Mouse (Mus musculus): ENCODE data around the gene Noxo1.
"Not testable (repeated sequence)": the region's sequence is repeated elsewhere in the genome, so short reads cannot be mapped to it uniquely, and the experiment has no call there.

Noxo1 gene

GRCm38 (mm10) chr17:24696011-24696697 lies at the start of gene Noxo1, which contains the start of gene Gfer:
TSS of gene Noxo1 (plus strand) at chr17:24696234.
TSS of gene Gfer (minus strand) at chr17:24696156.
- DNase-seq (ENCODE audit: low spot score in 2 of 2) = peak; percentile 82 to 90

DNA sequence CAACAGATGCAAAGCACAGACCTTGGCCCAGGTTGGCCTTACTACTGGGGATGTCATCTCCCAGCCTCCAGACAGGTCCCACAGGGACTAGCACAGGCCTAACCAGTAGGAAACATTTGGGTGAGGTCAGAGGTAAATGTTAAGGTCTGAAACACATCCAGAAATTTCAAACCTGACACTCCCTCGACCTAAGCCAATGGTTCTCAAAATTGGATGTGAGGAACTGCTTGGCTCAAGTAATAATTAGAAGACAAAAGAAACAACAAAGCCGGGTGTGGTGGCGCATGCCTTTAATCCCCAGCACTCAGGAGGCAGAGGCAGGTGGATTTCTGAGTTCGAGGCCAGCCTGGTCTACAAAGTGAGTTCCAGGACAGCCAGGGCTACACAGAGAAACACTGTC lies 49.7 kb upstream of the Noxo1 start:
- DNase-seq (ENCODE audit: low spot score in 2 of 2) = no peak

GRCm38 (mm10) chr17:24647493-24647892 lies 48.5 kb upstream of the Noxo1 start:
- no peak for DNase-seq (ENCODE audit: low spot score in 2 of 2)

GRCm38 (mm10) chr17:24648731-24649377 lies 47.2 kb upstream of the Noxo1 start:
- no peak for DNase-seq (ENCODE audit: low spot score in 2 of 2)

DNA sequence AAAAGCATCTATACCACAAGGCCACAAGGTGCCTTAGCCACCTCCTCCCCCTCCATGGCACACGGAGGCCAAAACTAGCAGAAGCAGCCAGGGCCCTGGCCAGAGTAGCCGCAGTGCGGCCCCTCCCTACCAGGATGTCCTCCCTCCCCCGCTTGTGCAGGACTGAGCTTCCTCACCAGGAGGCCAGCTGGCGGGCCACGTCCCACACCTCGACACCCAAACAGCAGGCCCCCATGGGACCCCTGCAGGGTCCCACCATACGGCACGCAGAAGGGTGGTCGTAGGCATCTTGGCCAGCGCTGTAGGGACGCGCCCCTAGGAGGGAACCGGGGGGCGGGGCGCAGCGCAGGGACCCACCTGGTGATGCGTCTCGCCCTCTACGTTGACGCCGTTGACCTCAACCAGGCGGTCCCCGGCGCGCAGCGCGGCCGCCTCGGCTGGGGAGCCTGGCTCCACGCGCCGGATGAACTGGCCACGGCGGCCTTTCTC lies 46.4 kb upstream of the Noxo1 start:
- DNase-seq (ENCODE audit: low spot score in 2 of 2) = no peak

DNA sequence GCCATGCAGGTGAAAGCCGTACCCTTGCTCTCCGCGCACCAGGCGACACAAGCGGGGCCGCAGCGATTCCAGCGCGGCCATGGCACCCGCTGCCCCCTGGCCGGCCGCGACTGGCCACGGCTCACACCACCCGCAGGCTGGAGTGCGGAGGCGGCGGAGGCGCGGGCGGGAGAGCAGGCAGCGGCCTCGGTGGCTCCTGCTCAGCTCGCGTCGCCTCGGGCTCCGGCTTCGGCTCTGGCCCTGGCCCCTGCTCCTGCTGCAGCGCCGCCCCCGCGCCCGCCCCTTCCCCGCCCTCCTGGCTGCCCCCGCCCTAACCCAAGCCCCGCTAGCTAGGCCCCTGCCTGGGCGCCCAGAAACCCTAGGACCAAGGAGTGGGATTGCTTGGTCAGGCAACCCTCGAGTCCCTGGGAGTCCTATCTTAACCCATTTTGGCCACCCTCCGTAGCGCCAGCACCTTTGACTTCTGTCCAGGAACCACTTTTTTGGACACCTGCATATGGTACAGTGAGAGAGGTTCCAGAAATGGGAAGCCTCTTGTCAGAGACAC lies 45.9 kb upstream of the Noxo1 start, which contains the start of gene Slc9a3r2:
Slc9a3r2 (minus strand) TSS at position 258 of the 547 bp plus-strand sequence.
- no peak for DNase-seq (ENCODE audit: low spot score in 2 of 2)

- DNase-seq (ENCODE audit: low spot score in 2 of 2) = no peak
Measured at GRCm38 (mm10) chr17:24650766-24651165, 45.3 kb upstream of the Noxo1 start.

DNA sequence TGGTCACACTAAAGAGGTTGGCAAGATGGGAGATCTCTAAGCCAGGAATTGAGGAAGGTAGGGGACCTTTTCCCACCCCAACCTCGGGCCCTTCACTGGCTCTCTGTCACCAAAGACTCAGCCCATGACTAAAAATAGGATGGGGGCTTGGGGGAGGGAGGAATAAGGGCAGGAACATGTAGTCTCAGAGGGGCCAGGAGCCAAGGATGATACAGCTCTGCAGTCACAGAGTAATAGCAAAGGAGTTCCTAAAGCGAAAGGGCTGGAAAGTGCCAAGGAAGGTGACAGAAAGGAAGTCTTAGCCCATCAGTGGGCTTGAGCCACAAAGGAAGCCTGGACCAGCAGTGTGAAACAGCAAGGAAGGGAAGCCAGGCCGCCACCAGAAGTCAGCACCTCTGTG lies 44.2 kb upstream of the Noxo1 start:
- DNase-seq (ENCODE audit: low spot score in 2 of 2) = no peak

DNA sequence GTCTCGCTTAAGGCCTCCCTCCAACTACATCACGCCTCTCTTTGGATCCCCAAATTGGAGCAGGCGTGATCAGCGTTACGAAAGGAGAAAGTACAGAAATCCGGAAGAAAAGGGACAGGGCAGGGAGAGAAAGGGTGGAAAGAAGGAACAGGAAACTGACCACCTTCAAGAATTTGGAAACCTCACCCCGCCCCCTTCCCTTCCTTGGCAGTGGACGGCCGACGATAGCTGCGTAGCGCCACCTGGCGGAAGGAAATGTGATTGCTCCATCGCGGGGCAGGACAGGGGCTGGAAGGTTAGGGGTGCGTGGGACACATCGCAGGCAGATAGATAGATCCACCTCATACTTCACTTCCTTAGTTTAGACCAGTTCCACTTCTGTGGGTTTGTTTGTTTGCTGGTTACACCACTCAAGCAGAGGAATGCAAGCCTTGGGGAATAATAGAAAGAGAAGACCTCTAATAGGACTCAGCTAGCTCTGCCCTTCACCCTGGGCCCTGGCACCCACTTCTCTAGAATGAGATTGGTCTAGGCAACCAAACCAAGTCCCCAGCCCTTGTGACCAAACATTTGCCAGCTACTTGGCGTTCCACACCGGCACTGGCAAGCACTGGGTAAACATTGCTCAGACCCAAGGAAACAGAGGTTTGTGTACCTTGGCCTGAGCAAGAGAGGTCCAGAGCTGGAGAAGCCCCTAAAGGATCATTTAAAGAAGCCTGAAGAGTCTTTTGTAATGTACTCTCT lies 41.9 kb upstream of the Noxo1 start:
- peak; percentile 63 to 83 for DNase-seq (ENCODE audit: low spot score in 2 of 2)

- no peak for DNase-seq (ENCODE audit: low spot score in 2 of 2)
Measured at GRCm38 (mm10) chr17:24654969-24655368, 41.1 kb upstream of the Noxo1 start.

DNA sequence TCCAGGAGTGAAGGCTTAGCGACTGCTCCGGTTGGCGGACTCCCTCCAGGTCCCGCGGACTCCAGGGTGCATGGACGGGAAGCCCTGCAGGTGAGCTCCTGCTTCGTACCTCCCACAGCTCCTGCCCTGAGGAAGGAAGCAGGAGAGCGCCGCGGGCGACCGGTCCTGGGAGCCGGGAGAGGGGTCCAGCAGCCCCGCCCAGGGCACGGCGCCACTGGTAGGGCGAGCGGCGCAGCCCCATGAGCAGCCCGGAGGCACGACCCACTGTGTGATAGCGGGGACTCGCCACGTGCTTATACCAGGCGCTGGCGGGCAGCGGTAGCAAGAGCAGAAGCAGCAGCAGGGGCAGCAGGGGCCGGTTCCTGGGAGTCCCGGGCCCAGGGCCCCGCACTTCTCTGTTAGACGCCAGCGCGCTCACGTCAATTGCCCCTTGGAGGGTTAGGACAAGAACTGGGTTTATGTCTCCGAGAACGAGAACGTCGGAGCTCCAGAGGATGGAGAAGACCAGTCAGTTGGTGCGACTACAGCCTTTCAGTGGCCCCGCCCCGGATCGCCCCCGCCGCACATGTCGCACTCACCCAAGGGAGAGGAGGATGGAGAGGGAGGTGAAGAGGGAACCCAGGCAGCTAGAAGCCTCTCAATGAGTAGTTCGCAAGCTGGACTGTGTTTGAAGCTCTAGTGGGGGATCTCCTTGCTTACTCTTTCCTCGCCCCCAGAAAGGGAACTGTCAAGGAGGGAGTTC lies 37.8 kb upstream of the Noxo1 start, which contains the start of gene Npw:
Npw (minus strand) TSS at position 441 of the 742 bp plus-strand sequence.
- peak in 1 of 2 experiments; percentile 41 for DNase-seq (ENCODE audit: low spot score in 2 of 2)

DNA sequence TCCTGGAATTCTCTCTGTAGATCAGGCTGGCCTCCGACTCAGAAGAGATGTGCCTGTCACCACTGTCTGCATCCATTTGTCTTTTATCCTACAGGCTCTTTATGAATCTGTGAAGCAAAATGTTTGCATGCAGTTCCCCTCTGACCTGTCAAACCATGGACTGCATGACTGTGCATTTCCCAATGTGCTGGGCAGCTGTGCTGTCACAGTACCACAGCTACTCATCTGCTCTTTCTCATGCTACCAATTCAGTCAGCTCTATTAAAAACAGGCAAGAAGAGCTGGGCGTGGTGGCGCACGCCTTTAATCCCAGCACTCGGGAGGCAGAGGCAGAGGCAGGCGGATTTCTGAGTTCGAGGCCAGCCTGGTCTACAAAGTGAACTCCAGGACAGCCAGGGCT lies 29.0 kb upstream of the Noxo1 start:
- DNase-seq (ENCODE audit: low spot score in 2 of 2) = not testable (repeated sequence)

DNA sequence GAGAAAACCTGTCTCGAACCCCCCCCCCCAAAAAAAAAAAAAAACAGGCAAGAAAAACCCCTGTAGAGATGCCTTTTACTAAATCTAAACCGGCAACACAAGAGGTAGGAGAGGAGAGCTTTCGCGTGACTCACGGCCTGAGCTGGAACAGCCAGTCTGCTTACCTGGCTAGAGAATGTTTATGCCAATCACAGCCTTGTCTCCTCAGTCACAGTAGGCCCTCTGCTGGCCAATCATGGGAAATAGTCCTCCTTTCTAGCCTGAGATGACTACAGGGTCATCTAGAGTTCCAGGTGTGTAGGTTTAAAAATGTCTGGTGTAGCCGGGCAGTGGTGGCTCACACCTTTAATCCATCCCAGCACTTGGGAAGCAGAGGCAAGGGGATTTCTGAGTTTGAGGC lies 28.6 kb upstream of the Noxo1 start:
- DNase-seq (ENCODE audit: low spot score in 2 of 2) = peak in 1 of 2 experiments; percentile 77

GRCm38 (mm10) chr17:24669214-24669544 lies 26.9 kb upstream of the Noxo1 start:
- DNase-seq (ENCODE audit: low spot score in 2 of 2) = not testable (repeated sequence)

DNA sequence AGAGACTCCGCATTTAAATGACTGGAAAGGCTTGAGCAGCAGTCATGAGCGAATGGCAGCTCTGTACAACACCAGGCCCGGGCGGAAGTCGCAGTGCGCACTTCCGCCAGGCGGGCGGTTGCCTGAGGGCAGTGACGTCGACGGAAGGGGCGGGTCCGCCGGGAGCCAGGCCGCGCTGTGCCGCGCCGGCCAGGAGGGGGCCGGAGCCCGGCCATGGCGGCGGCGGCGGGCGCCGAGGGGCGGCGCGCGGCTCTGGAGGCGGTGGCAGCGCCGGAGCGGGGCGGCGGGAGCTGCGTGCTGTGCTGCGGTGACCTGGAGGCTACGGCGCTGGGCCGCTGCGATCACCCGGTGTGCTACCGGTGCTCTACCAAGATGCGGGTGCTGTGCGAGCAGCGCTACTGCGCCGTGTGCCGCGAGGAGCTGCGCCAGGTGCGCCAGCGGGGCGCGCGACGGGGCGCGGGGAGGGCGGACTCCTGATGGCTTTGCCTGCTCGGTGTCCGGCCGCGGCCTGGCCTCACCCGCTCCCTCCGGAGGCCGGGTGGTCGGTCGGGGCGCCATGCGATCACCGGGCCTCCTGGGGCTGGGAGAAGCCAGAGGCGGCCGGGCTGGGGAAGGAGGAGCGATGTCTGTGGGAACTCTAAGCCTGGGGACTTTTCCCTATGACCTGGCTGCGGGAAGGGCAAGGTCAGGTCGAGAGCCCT lies 26.3 kb upstream of the Noxo1 start, which contains the start of gene Zfp598:
Zfp598 (plus strand) TSS at position 143 of the 701 bp plus-strand sequence.
- peak; percentile 96 to 99 for DNase-seq (ENCODE audit: low spot score in 2 of 2)

- no peak for DNase-seq (ENCODE audit: low spot score in 2 of 2)
Measured at GRCm38 (mm10) chr17:24670246-24670844, 25.7 kb upstream of the Noxo1 start.

- DNase-seq (ENCODE audit: low spot score in 2 of 2) = no peak
Measured at GRCm38 (mm10) chr17:24671346-24671745, 24.7 kb upstream of the Noxo1 start.

- no peak for DNase-seq (ENCODE audit: low spot score in 2 of 2)
Measured at GRCm38 (mm10) chr17:24672141-24672540, 23.9 kb upstream of the Noxo1 start.

DNA sequence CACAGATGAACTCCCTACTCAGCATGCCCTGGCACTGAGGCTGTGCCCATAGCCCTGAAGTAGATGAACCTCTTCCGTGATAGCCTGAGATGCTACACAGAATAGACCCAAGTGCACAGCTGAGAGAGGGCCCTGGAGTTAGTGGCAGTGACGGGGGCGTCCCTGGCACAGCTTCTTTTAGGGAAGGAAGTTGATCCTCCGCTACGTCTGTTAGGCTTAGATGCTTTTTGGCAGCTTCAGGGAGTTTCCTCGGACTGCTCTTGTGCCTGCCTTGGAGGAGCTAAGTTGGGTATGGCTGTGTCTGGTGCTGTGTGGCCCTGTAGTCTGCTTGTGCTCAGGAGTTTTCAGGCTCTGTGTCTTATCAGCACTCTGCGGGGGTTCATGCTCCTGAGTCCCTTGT lies 21.8 kb upstream of the Noxo1 start:
- no peak for DNase-seq (ENCODE audit: low spot score in 2 of 2)

- DNase-seq (ENCODE audit: low spot score in 2 of 2) = peak; percentile 70 to 87
Measured at GRCm38 (mm10) chr17:24676187-24676586, 19.8 kb upstream of the Noxo1 start.
